Mouse (Mus musculus) naive thymus-derived CD4-positive, alpha-beta T cell, adult 2 months (primary cell): ENCODE results near the gene Cabp4.

Source experiments
- DNase-seq: peaks from one replicate; pipeline ENCODE4 v3.0.0-alpha.2; 2011; ENCODE audit warnings: low read depth

Gene Cabp4

DNA sequence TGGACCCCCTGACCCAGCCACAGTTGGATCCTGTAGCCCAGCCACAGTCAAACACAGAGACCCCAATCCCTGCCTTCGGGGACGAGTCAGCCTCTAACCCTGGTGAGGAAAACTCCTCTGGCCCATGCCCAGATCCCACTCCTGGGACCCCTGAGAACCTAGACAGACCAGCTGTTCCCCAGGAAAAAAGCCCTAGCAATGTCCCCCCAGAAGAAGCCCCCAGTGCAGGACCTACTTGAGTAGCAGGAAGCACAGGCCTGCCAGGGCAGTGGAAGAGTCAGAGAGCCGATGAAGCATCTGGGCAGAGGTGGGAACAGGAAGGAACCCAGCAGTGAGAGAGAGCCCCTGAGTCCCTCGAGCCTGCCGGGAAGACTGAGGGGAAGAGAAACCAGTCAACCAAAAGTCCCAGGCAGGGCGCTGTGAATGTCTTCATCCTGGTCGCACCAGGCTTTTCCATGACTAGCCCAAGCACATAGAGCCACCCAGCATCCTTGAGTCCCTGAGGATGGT lies at the start of gene Cabp4:
Gene Cabp4, minus strand, starts transcription at position 275 of the 510 bp plus-strand sequence.
- DNase-seq, result no peak

GRCm38 (mm10) chr19:4193129-4193528 lies 49.3 kb upstream of the Cabp4 start:
- DNase-seq, result no peak

GRCm38 (mm10) chr19:4192251-4192985 lies 48.6 kb upstream of the Cabp4 start:
- no peak for DNase-seq

DNA sequence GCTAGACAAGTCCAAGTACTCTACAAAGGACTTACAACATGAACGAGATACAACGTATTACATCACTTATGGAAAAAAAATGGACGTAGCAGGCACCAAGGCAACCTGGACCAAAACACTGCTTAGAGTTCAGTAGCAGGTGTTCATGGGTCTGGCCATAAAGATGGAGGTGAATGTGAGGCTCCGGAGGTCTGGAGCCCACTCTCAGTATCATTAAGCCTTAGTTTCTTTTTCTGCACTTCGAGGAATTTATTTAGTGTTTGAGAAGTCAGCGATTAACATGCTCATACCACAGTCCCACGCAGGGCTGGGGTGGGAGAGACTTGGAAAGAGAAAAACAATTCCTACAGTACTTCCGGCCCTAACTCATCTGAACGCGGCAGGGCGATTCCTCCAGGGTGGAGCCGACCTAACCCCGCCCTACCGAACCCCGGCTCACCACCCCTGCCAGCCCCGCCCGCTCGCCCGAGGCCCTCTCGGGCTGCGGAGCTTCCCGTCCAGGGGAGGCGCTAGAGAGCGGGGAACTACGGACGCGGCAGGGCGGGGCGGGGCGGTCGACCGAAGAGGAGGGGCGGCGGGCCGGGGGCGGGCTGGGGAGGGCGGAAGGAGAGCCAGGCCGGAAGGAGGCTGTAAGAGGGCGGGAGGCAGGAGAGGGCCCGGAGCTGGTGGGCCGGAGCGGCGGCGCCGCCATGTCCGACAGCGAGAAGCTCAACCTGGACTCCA lies 47.9 kb upstream of the Cabp4 start, which contains the start of gene Ppp1ca:
Gene Ppp1ca, plus strand, starts transcription at position 538 of the 723 bp plus-strand sequence.
- peak; percentile 97 for DNase-seq

DNA sequence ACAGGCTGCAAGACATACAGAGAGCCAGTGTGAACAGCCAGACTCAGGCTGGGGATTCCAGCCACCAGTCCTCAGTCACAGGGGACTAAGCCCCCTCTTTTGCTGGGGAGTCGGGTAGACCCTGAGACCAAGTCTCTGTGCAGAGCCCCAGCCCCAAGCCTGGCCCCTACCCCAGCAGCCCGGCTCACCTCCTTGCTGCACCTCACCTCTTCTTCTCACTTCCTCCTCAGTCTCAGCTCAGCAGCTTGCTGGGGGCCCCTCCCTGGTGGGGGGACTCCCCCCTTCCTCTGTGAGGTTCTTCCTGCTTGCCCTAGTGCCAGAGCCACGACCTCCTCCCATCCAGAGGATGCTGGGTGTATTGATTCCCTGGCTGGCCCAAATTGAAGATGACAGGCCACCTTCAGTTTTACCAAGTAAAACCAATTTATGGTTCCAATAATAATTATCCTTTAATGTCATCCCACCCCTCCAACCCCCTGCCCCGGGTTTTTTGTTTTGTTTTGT lies 47.0 kb upstream of the Cabp4 start, which contains the start of gene Tbc1d10c:
Gene Tbc1d10c, minus strand, starts transcription at position 454 of the 504 bp plus-strand sequence.
- DNase-seq, result peak; percentile 86

GRCm38 (mm10) chr19:4189051-4189620 lies 45.3 kb upstream of the Cabp4 start:
- peak; percentile 63 for DNase-seq

GRCm38 (mm10) chr19:4187303-4187702 lies 43.5 kb upstream of the Cabp4 start:
- DNase-seq, result no peak

GRCm38 (mm10) chr19:4184976-4185975 lies 41.4 kb upstream of the Cabp4 start:
- DNase-seq, result peak; percentile 88

GRCm38 (mm10) chr19:4183689-4184088 lies 39.9 kb upstream of the Cabp4 start:
- no peak for DNase-seq

GRCm38 (mm10) chr19:4181892-4182291 lies 38.1 kb upstream of the Cabp4 start:
- DNase-seq, result peak; percentile 77

GRCm38 (mm10) chr19:4180411-4180810 lies 36.6 kb upstream of the Cabp4 start:
- no peak for DNase-seq

DNA sequence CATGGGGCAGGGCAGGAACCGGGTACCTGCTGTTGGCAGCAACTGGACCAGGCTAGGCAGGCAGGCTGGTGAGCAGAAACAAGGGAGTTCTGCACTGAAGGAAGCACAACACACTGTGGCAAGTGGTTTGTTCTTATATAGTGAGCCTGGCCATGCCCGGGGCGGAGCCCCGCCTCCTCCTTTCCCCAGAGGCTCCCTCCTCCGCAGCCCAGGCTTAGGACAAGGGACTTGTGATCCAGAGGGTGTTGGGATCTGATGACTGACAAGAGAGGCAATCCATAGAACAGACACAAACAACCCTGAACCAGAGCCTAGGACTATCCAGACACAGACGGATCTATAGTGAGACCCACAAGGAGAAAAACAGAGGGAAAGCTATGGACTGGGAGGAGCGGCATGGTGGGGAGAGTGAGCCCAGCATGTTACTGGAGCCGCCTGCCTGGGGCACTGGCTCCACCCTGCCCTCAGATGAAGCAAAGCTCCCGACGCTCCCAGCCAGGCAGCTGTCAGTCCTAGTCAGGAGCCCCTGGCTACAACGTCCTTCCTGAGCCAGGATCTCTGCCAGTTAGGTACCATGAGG lies 31.6 kb upstream of the Cabp4 start, which contains the start of gene Carns1:
Gene Carns1, minus strand, starts transcription at position 112 of the 580 bp plus-strand sequence.
- no peak for DNase-seq

GRCm38 (mm10) chr19:4172925-4173324 lies 29.1 kb upstream of the Cabp4 start:
- no peak for DNase-seq

DNA sequence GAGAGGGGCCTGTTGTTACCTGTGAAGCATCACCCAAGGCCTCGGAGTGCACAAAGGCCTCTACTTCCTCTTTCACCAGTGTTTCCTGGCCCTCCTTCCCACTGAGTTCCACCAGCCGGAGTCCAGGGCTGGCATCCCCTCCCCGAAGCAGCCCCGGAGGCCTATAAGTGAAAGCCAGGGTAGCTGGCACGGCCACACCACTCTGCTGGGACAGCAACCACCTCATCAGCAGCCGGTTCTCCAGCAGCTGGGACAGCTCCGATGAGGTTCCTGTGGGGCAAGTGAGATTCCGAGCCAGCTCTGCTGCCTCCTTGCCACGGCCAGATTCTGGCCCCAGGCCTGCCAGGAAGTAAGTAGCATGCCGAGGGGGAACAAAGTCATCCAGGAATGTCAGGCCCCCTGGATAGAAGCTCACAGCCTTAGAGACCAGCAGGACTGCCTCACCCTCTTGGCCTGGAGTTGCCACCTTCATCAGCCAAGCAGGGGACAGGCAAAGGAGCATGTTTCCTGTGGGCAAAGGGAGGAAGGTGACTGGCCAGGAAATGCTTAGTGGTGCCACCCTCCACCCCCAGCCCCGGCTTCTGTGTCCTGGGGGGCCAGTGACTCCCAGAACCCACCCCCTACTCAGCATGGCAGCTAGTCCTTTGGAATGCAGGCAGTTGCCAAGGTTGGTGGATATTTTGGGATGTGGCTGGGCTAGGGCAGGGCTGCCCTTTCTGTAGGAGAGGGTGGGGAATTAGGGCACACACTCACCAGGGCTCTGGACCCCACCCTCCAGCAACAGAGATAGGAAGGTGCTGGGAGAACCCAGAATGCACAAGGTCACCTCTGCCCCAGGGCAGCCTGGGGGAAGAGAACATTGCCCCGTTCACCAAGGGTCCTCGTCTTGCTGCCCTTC lies 27.8 kb upstream of the Cabp4 start:
- DNase-seq, result no peak

- no peak for DNase-seq
Observed at GRCm38 (mm10) chr19:4170723-4171392, 27.0 kb upstream of the Cabp4 start.

DNA sequence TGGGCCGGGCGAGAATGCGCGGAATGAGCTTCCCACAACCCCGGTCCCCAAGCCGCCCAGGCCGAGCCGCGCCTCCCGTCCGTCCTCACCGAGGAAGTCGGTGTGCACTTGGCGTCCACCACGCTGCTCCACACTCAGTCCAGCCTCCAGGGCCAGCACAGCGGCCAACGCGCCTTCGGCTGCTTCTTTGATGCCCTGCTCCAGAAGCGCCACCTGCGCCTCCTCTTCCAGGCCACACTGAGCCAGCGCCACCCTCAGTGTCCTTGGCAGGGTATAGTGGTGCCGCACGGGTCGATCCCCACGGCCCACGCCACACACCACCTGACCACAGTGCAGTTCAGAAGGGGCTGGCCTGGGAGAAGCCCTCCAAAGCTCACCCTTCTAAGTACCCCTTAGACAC lies 26.0 kb upstream of the Cabp4 start:
- no peak for DNase-seq

GRCm38 (mm10) chr19:4169378-4169784 lies 25.5 kb upstream of the Cabp4 start:
- peak; percentile 99 for DNase-seq

- no peak for DNase-seq
Observed at GRCm38 (mm10) chr19:4166678-4167476, 23.0 kb upstream of the Cabp4 start.
